Mouse (Mus musculus) erythroblast, embryonic 14.5 days (primary cell): ENCODE data around the gene Lpar2.

Source experiments
- GATA1 ChIP-seq: IDR thresholded peaks from 2 replicates; pipeline ENCODE4 v1.6.1; 2012; ENCODE audit warnings: low read length, inconsistent platforms, mixed read lengths
- TAL1 ChIP-seq: IDR thresholded peaks from 3 replicates; pipeline ENCODE4 v1.6.1; 2012; ENCODE audit warnings: low read length, inconsistent platforms, mixed read lengths

DNA sequence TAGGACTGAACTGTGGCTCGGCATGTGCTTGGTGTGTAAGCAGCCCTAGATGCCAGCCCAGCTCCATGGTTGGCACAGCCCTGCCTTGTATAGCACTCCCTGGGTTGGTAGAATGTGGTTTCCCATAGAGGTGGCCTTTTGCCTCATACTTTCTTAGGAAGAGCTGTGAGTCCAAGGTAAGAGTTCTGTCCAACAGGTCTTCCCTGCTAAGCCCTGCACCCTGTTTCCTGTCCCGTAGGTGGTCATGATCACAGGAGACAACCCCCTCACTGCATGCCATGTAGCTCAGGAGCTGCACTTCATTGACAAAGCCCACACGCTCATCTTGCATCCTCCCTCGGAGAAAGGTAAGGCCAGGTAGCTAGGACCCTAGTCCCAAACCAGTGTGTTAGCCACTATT lies 20.4 kb upstream of the Lpar2 start:
- TF ChIP-seq TAL1: no peak
- no peak for TF ChIP-seq GATA1
